Mouse (Mus musculus): ENCODE results near the gene Gpatch2. TPM values are rescaled to one million over a fixed set of nuclear protein-coding genes. Genes with fewer than 3 reads are reported as not detected.

The Gpatch2 gene
- polyA plus RNA-seq, 1 experiment from 2014 or later: 22.6 TPM

DNA sequence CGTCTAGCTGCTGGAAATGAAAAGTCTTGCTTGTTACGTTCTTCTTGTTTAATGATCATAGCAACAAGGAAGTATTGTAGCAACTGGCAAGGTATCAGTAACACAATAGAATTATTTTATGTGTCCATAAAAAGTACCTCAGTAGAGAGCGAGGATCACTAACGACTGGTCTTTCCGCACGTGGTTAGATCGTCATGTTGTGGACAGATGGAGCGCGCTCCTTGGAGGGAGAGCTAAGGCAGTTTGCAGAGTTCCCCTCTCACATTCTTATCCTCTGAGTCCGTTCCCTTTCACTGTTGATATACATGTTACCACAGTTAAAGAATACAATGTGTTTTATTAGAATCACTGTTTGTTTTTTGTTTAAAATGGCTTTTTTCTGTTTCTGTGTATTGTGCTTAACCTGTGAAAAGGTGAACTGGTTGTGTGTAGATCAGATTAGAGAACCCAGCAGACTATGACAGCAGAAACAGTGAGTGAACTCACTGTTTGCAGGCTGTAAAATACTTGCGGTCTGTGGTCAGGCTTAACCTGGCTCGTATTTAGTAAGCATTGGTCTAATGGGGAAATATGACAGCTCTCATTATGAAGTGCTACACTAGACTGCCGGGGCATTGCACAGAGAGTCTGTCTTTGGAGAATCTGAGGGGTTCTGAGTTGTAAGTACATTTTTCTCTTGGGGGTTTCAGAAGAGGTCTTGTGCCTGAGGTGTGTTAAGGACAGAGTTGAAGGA lies 13.3 kb downstream of the Gpatch2 start:
- Histone ChIP-seq H3K9ac (no peak overlapping the region), H3K36me3 (peaks cover 23% of the 10 kb centered on the region), H3K4me1 (peaks cover 8% of the 10 kb centered on the region; the same call in 1 of the 2 replicates), H3K4me3 (no peak overlapping the region), H3K4me2 (no peak overlapping the region), H3K9me3 (no peaks in the 10 kb centered on the region), H3K27me3 (no peaks in the 10 kb centered on the region), H3K27ac (no peak overlapping the region)
- no peak for ATAC-seq (ENCODE audit: insufficient number of reproducible peaks, insufficient read depth, low FRiP score, low TSS enrichment, low read depth)
- WGBS: 87% methylated on average over 13 of the region's 13 CpGs

- Histone ChIP-seq H3K9ac (no peak overlapping the region), H3K4me3 (no peak overlapping the region), H3K4me2 (no peak overlapping the region), H3K9me3 (no peaks in the 10 kb centered on the region), H3K36me3 (peaks cover 28% of the 10 kb centered on the region), H3K27me3 (no peaks in the 10 kb centered on the region), H3K4me1 (peaks cover 8% of the 10 kb centered on the region; the same call in 1 of the 2 replicates), H3K27ac (no peak overlapping the region)
- 90% methylated on average over 5 of the region's 5 CpGs for WGBS
- no peak for ATAC-seq (ENCODE audit: insufficient number of reproducible peaks, insufficient read depth, low FRiP score, low TSS enrichment, low read depth)
Measured at GRCm38 (mm10) chr1:187230255-187230654, 14.9 kb downstream of the Gpatch2 start.

- Histone ChIP-seq H3K4me3 (no peak overlapping the region), H3K9ac (no peak overlapping the region), H3K4me2 (no peak overlapping the region), H3K27ac (no peak overlapping the region), H3K4me1 (0 out of 2 replicates have a peak, but pooled peaks cover 4% of the 10 kb centered on the region), H3K36me3 (peaks cover 21% of the 10 kb centered on the region), H3K27me3 (no peaks in the 10 kb centered on the region), H3K9me3 (no peaks in the 10 kb centered on the region)
- 85% methylated on average over 14 of the region's 14 CpGs for WGBS
- ATAC-seq (ENCODE audit: insufficient number of reproducible peaks, insufficient read depth, low FRiP score, low TSS enrichment, low read depth): no peak
Measured at GRCm38 (mm10) chr1:187232196-187232955, 17.1 kb downstream of the Gpatch2 start.

DNA sequence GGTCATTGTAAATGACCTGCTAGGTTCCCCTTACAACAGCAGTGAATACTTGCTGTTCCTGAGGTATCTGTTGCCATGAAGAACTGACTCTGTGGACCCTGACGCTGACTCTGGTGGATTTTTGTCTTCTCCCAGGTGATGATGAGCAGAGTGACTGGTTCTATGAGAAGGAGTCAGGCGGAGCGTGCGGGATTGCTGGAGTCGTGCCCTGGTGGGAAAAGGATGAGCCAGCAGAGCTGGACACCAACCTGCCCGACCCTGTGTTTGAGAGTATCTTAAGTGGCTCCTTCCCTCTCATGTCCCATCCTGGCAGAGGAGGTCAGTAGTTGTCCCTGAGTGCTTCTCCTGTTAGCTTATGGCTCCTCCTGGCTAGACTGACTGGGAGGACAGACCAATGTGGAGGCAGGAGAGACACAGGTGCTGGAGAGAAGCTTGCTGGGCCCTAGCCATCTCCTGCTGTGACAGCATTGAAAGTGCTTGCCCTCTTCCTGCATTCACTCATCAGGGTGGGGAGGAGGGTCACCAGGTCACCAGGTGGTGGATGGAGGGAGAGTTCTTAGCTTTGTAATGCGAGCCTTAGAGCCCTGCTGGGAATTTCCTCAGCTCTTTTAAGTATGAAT lies 17.8 kb downstream of the Gpatch2 start:
- WGBS: 70% methylated on average over 7 of the region's 7 CpGs

DNA sequence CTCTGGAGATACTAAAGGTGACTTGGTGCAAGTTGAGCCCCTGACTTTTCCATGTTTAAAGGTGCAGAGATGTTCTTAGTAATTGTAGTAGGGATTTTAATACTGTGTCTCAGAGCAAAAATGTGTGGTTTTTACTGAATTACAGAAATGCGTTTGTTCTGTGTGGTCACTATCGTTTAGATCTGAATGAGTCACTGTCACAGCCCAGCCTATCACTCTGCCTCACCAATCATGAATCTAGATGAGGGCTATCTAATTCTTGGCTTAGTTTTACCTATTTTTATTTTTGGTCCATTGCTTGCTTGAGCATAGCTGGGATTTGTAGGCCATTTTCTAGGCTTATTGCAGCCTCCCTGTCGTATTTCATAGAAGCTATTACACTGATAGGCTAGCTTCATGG lies 19.9 kb downstream of the Gpatch2 start:
- Histone ChIP-seq H3K4me1 (no peaks in the 10 kb centered on the region), H3K4me2 (no peak overlapping the region), H3K27ac (no peak overlapping the region), H3K9me3 (no peaks in the 10 kb centered on the region), H3K9ac (no peak overlapping the region), H3K4me3 (no peak overlapping the region), H3K27me3 (no peaks in the 10 kb centered on the region), H3K36me3 (peaks cover 21% of the 10 kb centered on the region)
- no peak for ATAC-seq (ENCODE audit: insufficient number of reproducible peaks, insufficient read depth, low FRiP score, low TSS enrichment, low read depth)
- WGBS: 88% methylated on average over 3 of the region's 3 CpGs

More for the DNA sequence above, 17.8 kb downstream of the Gpatch2 start:
- Histone ChIP-seq H3K9me3 (no peaks in the 10 kb centered on the region), H3K36me3 (peaks cover 21% of the 10 kb centered on the region), H3K4me3 (no peak overlapping the region), H3K4me2 (no peak overlapping the region), H3K27ac (no peak overlapping the region), H3K4me1 (no peaks in the 10 kb centered on the region), H3K27me3 (no peaks in the 10 kb centered on the region), H3K9ac (no peak overlapping the region)
- ATAC-seq (ENCODE audit: insufficient number of reproducible peaks, insufficient read depth, low FRiP score, low TSS enrichment, low read depth): no peak

DNA sequence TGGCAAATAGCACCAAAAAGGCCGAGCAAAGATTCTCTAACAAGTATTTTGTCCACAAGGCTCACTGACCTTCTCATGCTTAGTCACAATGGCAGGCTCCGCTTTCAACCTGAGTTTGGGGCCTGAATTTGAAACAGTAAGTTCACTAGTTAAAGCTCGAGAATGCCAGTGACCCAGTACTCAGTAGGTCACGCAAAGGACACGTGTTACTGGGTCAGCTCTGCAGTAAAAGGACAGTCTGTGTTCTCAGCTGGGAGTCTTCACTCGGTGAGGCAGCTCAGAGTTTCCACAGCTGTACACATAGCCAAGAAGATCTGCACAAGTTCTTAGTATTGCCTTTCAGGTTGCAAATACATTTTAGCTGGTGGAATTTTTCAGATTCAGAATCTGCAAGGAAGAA lies 21.0 kb downstream of the Gpatch2 start:
- Histone ChIP-seq H3K27ac (no peak overlapping the region), H3K4me3 (no peak overlapping the region), H3K4me2 (no peak overlapping the region), H3K4me1 (no peaks in the 10 kb centered on the region), H3K9ac (no peak overlapping the region), H3K36me3 (peaks cover 21% of the 10 kb centered on the region), H3K27me3 (no peaks in the 10 kb centered on the region), H3K9me3 (no peaks in the 10 kb centered on the region)
- ATAC-seq (ENCODE audit: insufficient number of reproducible peaks, insufficient read depth, low FRiP score, low TSS enrichment, low read depth): no peak
- WGBS: 78% methylated on average over 6 of the region's 6 CpGs

DNA sequence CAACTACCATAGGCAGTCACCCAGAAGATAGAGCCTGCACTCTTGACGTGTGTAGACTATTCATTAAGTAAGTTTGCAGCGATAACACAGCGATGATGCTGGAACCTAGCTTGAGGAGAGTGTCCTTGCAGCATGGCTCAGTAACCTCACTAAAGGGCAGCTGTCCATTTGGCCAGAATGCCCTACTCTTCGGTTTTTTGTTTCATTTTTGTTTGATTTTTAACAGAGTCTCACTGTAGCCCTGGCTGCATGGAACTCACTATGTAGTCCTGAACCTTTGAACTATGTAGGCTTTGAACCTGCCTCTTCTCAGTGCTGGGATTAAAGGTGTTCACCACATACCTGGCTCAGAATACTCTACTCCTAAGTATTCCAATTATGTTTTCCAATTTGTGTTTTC lies 22.8 kb downstream of the Gpatch2 start:
- Histone ChIP-seq H3K36me3 (peaks cover 18% of the 10 kb centered on the region), H3K4me1 (no peaks in the 10 kb centered on the region), H3K27ac (no peak overlapping the region), H3K9ac (no peak overlapping the region), H3K9me3 (no peaks in the 10 kb centered on the region), H3K4me3 (no peak overlapping the region), H3K4me2 (no peak overlapping the region), H3K27me3 (no peaks in the 10 kb centered on the region)
- WGBS: 92% methylated on average over 4 of the region's 4 CpGs
- ATAC-seq (ENCODE audit: insufficient number of reproducible peaks, insufficient read depth, low FRiP score, low TSS enrichment, low read depth): no peak

DNA sequence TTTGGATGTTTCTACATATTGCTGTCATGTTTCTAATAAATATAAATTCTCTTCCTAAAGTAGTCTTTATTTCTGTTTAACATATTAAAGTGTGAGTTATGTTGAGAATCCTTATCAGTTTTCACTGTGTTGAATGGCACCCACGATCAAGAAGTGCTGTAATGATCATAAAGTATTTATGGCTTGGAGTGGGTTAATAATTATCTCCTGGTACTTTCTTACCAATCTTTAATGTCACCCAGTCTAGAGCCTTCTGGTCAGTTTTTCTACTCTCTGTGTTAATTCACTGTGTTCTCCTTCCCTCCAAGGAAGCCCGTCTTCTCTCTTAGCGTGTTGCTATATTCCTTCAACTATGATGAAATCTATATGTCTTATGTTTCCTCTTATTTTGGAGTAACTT lies 25.0 kb downstream of the Gpatch2 start:
- 94% methylated on average over 3 of the region's 3 CpGs for WGBS
- H3K9ac ChIP-seq: no peak overlapping the region
- no peaks in the 10 kb centered on the region for H3K9me3 ChIP-seq
- no peak for ATAC-seq (ENCODE audit: insufficient number of reproducible peaks, insufficient read depth, low FRiP score, low TSS enrichment, low read depth)
- no peaks in the 10 kb centered on the region for H3K4me1 ChIP-seq
- no peak overlapping the region for H3K4me3 ChIP-seq
- H3K27ac ChIP-seq: no peak overlapping the region
- H3K4me2 ChIP-seq: no peak overlapping the region
- H3K27me3 ChIP-seq: no peaks in the 10 kb centered on the region
- H3K36me3 ChIP-seq: peaks cover 8% of the 10 kb centered on the region

GRCm38 (mm10) chr1:187241329-187241728 lies 26.0 kb downstream of the Gpatch2 start:
- no peak overlapping the region for H3K4me3 ChIP-seq
- H3K27ac ChIP-seq: no peak overlapping the region
- peaks cover 8% of the 10 kb centered on the region for H3K36me3 ChIP-seq
- H3K9ac ChIP-seq: no peak overlapping the region
- H3K27me3 ChIP-seq: no peaks in the 10 kb centered on the region
- no peak for ATAC-seq (ENCODE audit: insufficient number of reproducible peaks, insufficient read depth, low FRiP score, low TSS enrichment, low read depth)
- H3K4me2 ChIP-seq: no peak overlapping the region
- no peaks in the 10 kb centered on the region for H3K4me1 ChIP-seq
- no peaks in the 10 kb centered on the region for H3K9me3 ChIP-seq
- 92% methylated on average over 5 of the region's 5 CpGs for WGBS

DNA sequence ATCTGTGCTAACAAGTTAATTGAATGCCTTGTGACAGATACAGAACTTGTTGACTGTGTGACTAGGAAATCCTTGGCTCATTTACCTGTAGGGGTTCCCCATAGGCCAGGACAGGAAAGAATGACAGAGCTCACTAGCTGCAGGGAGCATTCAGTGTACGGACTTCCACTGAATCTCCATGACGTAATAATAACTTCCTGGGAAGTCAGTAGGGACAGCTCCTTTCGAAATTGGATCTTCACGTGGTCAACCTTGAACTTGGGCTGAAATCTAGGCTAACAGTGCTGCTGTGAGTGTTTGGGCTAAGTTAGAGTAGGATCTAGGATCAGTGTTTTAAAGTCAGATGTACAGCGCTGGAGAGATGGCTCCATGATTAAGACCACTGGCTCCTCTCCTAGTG lies 29.4 kb downstream of the Gpatch2 start:
- Histone ChIP-seq H3K27ac (no peak overlapping the region), H3K9ac (no peak overlapping the region), H3K4me1 (no peaks in the 10 kb centered on the region), H3K4me2 (no peak overlapping the region), H3K27me3 (no peaks in the 10 kb centered on the region), H3K9me3 (no peaks in the 10 kb centered on the region), H3K4me3 (no peak overlapping the region), H3K36me3 (no peaks in the 10 kb centered on the region)
- 75% methylated on average over 5 of the region's 5 CpGs for WGBS
- no peak for ATAC-seq (ENCODE audit: insufficient number of reproducible peaks, insufficient read depth, low FRiP score, low TSS enrichment, low read depth)

DNA sequence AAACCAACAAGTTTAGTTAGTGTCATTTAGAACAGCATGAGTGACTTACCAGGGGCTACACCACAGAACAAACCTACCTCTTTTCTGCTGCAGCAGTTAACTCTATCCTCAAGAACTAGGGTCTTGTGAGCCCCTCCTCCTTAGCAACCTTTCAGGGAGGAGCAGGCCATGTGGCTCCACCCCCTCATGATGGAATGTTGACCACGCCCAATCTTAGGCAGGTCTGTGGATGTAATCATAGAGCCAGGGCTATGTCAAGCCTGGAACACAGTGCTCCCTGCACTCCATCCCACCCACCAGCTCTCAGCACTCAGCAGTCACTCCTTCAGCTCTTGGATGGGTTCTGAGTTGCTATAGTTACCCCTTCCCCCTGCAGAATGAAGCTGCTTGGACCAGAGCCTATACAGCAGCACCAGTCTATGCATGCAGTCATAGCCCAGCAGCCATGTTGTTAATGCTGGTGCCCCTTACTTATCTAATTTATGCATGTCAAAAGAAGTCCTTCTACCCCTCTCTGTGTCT lies 35.5 kb downstream of the Gpatch2 start:
- no peak for ATAC-seq (ENCODE audit: insufficient number of reproducible peaks, insufficient read depth, low FRiP score, low TSS enrichment, low read depth)
- H3K4me1 ChIP-seq: no peaks in the 10 kb centered on the region
- H3K9me3 ChIP-seq: no peaks in the 10 kb centered on the region
- no peak overlapping the region for H3K9ac ChIP-seq
- no peak overlapping the region for H3K27ac ChIP-seq
- H3K4me2 ChIP-seq: no peak overlapping the region
- H3K27me3 ChIP-seq: no peaks in the 10 kb centered on the region
- 100% methylated on average over 1 of the region's 1 CpGs for WGBS
- no peak overlapping the region for H3K4me3 ChIP-seq
- no peaks in the 10 kb centered on the region for H3K36me3 ChIP-seq

Measured in embryonic facial prominence, embryonic 13.5 days (tissue).